Mouse (Mus musculus): ENCODE measurements at regions not wholly inside any gene's neighbourhood (a gene's known extent, or its start where the extent isn't known, plus 50 kb on each side); places are given as distances from the start of the nearest gene placed in this dataset.

DNA sequence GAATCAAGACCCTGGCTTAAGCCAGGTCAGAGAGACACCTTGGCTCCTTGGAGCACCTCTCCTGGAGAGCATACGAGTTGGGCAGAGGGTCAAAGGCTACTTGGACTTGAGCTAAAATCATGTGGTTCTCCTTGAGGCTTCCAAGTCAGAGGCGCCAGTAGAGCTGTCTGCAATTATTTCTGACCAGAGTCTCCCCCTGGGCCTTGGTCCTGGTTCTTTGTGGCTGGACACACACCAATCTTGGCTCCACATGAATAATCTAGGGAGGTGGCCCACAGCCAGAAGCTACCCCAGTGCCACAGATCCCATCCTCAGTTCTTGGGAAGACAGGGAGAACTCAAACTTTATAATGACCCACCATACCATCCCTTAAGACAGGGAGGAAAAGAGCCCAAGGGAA lies 144.0 kb upstream of the Adamts9 start:
- Histone ChIP-seq H3K36me3 (ENCODE audit: control insufficient read depth in 1 of 2, insufficient read depth in 2 of 2, low read length in 2 of 2) (no peaks in the 10 kb centered on the region), H3K27me3 (ENCODE audit: control insufficient read depth in 1 of 2, insufficient read depth in 2 of 2, low read length in 2 of 2) (no peaks in the 10 kb centered on the region), H3K4me1 (ENCODE audit: control insufficient read depth in 1 of 2, insufficient read depth in 2 of 2, low read length in 2 of 2) (no peaks in the 10 kb centered on the region), H3K79me2 (ENCODE audit: control insufficient read depth, insufficient read depth, low read length, poor library complexity) (no peaks in the 10 kb centered on the region), H3K27ac (ENCODE audit: control insufficient read depth, low read depth, low read length) (no peak overlapping the region), H3K9me3 (replicated peaks; ENCODE audit: insufficient read depth, low read length) (no peaks in the 10 kb centered on the region), H3K4me3 (ENCODE audit: control insufficient read depth in 1 of 2, insufficient read depth in 1 of 2, low read depth in 2 of 2, low read length in 2 of 2) (no peak overlapping the region), H3K9ac (ENCODE audit: control insufficient read depth, low read depth, low read length, poor library complexity, severe bottlenecking) (no peak overlapping the region)
- TF ChIP-seq ZNF384 (IDR thresholded peaks at IDR 0.05; ENCODE audit: low read depth, low read length) (no peak), ZMIZ1 (IDR thresholded peaks at IDR 0.05; ENCODE audit: low read depth, low read length) (no peak), RCOR1 (IDR thresholded peaks at IDR 0.05; ENCODE audit: low read depth, low read length) (no peak), CTCF (IDR thresholded peaks at IDR 0.05 in 2 of 3, conservative IDR thresholded peaks at IDR 0.05 in 1 of 3; ENCODE audit: control insufficient read depth in 1 of 3, insufficient read depth in 1 of 3, low read depth in 2 of 3, low read length in 3 of 3, poor library complexity in 1 of 3, severe bottlenecking in 1 of 3) (no peak), POLR2A (IDR thresholded peaks at IDR 0.05; ENCODE audit: control insufficient read depth in 1 of 2, insufficient read depth in 1 of 2, low read depth in 1 of 2, low read length in 2 of 2, poor library complexity in 1 of 2) (no peak), MAFK (IDR thresholded peaks at IDR 0.05; ENCODE audit: borderline replicate concordance, low read depth, low read length) (no peak), UBTF (IDR thresholded peaks at IDR 0.05; ENCODE audit: borderline replicate concordance, insufficient read depth, low read depth, low read length) (no peak), USF2 (IDR thresholded peaks at IDR 0.05; ENCODE audit: borderline replicate concordance in 1 of 2, insufficient read depth in 1 of 2, low read depth in 1 of 2, low read length in 2 of 2) (no peak), TCF12 (IDR thresholded peaks at IDR 0.05; ENCODE audit: low read depth, low read length) (no peak), USF1 (IDR thresholded peaks at IDR 0.05; ENCODE audit: low read depth, low read length) (no peak), KAT2A (conservative IDR thresholded peaks at IDR 0.05; ENCODE audit: low read depth, low read length) (no peak), POLR2AphosphoS5 (IDR thresholded peaks at IDR 0.05; ENCODE audit: borderline replicate concordance, low read depth, low read length) (no peak), GABPA (IDR thresholded peaks at IDR 0.05; ENCODE audit: low read depth, low read length) (no peak), EP300 (IDR thresholded peaks at IDR 0.05; ENCODE audit: low read depth in 1 of 2, low read length in 2 of 2) (no peak), JUND (IDR thresholded peaks at IDR 0.05; ENCODE audit: low read depth, low read length) (no peak)
- no peak for DNase-seq (ENCODE audit: low read depth, low spot score)

DNA sequence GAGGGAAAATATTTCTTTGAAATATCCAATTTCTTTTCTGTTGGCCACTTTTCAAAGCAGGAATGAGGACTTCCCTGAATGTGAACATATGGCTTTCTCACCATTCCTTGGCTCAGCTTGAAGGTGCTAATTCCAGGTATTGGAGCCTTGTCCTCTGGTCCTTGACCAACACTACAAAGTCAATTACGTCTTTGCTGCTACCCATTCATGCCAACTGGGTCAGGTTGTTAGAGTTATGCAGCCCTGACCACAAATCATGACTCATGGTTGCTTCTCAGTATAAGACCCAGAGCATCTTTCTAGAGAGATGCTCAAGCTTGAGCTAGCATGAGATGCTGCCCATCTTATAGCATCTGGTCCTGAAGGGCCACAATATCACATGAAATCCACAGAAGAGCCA lies 141.0 kb upstream of the Adamts9 start:
- Histone ChIP-seq H3K4me1 (ENCODE audit: control insufficient read depth in 1 of 2, insufficient read depth in 2 of 2, low read length in 2 of 2) (no peaks in the 10 kb centered on the region), H3K27ac (ENCODE audit: control insufficient read depth, low read depth, low read length) (no peak overlapping the region), H3K36me3 (ENCODE audit: control insufficient read depth in 1 of 2, insufficient read depth in 2 of 2, low read length in 2 of 2) (no peaks in the 10 kb centered on the region), H3K9me3 (replicated peaks; ENCODE audit: insufficient read depth, low read length) (no peaks in the 10 kb centered on the region), H3K9ac (ENCODE audit: control insufficient read depth, low read depth, low read length, poor library complexity, severe bottlenecking) (no peak overlapping the region), H3K27me3 (ENCODE audit: control insufficient read depth in 1 of 2, insufficient read depth in 2 of 2, low read length in 2 of 2) (no peaks in the 10 kb centered on the region), H3K4me3 (ENCODE audit: control insufficient read depth in 1 of 2, insufficient read depth in 1 of 2, low read depth in 2 of 2, low read length in 2 of 2) (no peak overlapping the region), H3K79me2 (ENCODE audit: control insufficient read depth, insufficient read depth, low read length, poor library complexity) (no peaks in the 10 kb centered on the region)
- no peak for TF ChIP-seq POLR2A (IDR thresholded peaks at IDR 0.05; ENCODE audit: control insufficient read depth in 1 of 2, insufficient read depth in 1 of 2, low read depth in 1 of 2, low read length in 2 of 2, poor library complexity in 1 of 2)
- TF ChIP-seq TBP (IDR thresholded peaks at IDR 0.05; ENCODE audit: low read depth, low read length): no peak
- DNase-seq (ENCODE audit: low read depth, low spot score): no peak
